Mouse (Mus musculus): ENCODE measurements around the gene Gck.

Gck gene

DNA sequence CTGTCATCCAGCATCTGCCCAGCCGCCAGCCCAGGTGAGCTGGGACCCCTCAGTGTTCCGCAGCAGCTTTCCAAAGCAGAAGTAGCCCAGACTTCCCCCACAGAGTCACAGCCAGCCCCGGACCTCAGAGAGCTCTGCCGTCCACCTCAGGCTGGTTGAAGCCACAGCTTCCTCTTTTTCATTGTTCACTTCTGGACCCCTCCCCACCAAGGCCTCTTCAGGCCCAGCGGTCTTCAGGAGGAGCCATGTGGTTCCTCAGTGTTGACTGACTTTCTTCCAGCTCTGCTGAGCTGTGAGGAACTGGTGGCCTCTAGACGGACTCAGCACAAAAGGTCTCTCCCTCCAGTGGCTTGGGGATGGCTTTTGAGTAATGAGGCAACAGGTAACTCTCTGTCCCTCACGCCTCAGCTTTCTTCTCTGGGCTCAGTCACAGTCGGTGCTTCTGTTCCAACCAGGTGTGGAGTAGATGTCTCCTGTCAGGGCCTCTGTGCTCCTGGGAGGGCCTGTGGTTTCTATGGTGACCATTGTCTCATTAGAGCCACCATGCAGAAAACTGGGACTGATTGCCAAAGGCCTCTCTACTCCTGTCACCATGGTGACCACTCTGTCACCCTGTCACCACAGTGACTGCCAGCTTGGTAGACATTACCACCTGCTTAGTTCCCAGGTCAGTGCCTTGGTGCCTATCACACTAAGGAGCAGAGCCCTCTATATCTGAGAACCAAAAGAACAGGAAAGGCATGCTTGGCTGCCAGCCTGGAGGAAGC, at the start of gene Gck:
Gene Gck (minus strand): TSS at position 496 of the 767 bp plus-strand sequence.
- DNase-seq (ENCODE audit: low spot score in 2 of 2): no peak

DNA sequence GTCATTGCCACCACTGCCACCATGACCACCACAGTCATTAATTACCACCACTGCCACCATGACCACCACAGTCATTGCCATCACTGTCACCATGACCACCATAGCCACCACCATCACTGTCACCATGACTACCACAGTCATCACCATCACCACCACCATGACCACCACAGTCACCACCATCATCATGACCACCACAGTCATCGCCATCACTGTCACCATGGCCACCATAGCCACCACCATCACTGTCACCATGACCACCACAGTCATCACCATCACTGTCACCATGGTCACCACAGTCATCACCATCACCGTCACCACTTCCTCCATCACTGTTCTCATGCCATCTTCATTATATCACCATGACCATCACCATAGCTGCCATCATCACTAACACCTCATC, 48.6 kb upstream of the Gck start:
- DNase-seq (ENCODE audit: low spot score in 2 of 2): no peak

GRCm38 (mm10) chr11:5995989-5996388, 46.1 kb upstream of the Gck start:
- peak; percentile 65 to 86 for DNase-seq (ENCODE audit: low spot score in 2 of 2)

- DNase-seq (ENCODE audit: low spot score in 2 of 2): no peak
Measured at GRCm38 (mm10) chr11:5994880-5995279, 45.0 kb upstream of the Gck start.

DNA sequence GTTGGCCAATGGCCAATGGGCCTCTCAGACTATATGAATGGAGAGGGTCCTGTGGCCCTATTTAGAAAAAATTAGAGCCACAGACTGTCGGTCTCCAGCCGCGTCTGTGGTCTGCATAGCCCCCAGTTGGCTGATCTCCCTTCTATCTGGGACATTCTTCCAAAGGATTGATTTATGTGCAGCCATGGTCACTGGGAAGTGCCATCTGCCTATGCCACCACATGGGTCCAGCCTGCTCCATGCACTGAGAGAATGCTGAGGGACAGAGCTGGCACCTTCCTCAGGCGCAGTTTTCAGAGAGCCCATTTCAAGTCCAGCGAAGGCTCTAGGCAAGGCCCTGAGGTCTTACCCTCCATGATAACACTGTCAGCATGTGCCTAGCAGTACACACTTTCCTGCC, 44.3 kb upstream of the Gck start:
- DNase-seq (ENCODE audit: low spot score in 2 of 2): no peak

GRCm38 (mm10) chr11:5990910-5991309, 41.0 kb upstream of the Gck start:
- peak in 1 of 2 experiments; percentile 74 for DNase-seq (ENCODE audit: low spot score in 2 of 2)

DNA sequence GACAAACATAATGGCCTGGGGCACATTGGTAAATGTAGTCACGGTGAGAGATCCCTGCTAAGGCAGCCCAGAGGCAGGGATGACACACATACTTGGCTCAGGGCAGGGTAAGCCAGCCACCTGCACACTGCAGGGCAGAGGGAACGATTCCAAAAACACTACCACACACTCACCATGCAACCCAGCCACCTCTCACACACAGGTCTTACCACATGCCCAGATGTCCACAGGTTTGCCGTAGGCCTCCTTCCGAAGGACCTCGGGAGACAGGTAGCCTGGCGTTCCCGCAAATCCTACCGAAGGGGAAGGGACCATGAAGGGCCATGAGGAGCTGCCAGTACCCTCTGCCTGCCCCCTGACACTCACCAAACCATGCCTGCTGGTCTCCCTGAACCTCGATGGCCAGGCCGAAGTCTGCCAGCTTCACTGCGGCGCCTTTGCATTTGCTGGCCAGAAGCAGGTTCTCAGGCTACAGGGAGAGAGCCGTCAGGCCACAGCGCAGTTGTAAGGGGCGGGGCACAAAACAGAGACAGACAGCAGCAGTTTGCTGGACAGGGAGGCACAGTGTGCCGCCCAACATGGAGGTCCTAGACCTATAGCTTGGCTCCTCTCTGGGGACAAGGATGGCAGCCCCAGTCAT, 40.2 kb upstream of the Gck start:
- no peak for DNase-seq (ENCODE audit: low spot score in 2 of 2)

DNA sequence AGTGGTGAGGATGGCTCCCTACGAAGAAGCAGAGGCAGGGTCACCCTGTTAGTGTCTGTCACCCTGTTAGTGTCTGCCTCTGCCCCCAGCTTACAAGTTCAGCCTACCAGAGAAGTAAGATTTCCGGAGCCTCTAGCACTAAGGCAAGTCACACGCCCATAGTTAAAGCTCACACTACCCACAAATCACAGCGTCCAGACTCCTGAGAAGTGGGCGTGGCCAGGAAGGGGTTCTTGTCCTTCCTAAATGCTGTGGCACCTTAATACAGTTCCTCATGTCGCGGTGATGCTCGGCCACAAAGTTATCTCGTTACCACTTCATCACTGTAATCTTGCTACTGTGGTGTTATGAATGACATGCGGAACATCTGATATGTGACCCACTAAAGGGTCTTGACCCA, 38.2 kb upstream of the Gck start:
- DNase-seq (ENCODE audit: low spot score in 2 of 2): no peak

- no peak for DNase-seq (ENCODE audit: low spot score in 2 of 2)
Measured at GRCm38 (mm10) chr11:5983629-5984028, 33.7 kb upstream of the Gck start.

DNA sequence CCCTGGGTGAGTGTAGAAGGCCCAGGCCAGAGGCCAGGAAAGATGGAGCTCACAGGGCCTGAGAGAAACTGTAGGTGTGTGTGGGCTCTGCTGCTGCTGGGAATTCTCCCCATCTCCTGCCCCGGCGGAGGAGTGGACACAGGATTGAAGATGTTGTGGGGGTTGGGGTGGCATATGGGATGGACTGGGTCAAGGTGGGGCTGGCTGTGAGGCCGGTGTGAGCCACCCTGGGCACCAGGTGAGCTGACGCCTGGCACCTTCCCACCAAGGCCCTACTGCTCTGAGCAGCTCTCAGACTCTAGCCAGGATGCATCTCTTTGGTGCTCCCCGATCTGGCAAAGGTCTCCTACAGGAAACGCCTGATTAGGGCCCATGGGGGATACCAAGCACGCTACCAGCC, 31.4 kb upstream of the Gck start:
- DNase-seq (ENCODE audit: low spot score in 2 of 2): no peak

GRCm38 (mm10) chr11:5980561-5980960, 30.7 kb upstream of the Gck start:
- no peak for DNase-seq (ENCODE audit: low spot score in 2 of 2)

DNA sequence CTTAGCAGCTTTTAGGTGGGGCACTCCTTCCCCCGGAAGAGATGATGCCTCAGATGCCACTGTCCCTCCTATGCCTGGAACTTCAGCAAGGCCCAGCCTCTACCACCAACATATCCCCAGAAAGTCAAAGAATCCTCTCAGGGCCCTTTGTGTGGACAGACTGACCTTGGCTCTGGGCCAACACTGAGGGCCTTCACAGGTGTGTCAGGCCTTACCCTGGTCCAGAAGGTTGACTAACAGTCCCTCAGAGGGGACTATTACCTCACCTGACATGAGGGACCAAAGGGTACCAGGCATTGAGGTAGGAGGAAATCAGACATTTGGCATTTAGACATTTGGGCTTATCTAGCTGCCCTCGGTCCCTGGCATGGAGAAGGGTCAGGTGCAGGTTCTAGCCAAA, 30.2 kb upstream of the Gck start:
- DNase-seq (ENCODE audit: low spot score in 2 of 2): no peak

- no peak for DNase-seq (ENCODE audit: low spot score in 2 of 2)
Measured at GRCm38 (mm10) chr11:5979088-5979487, 29.2 kb upstream of the Gck start.

DNA sequence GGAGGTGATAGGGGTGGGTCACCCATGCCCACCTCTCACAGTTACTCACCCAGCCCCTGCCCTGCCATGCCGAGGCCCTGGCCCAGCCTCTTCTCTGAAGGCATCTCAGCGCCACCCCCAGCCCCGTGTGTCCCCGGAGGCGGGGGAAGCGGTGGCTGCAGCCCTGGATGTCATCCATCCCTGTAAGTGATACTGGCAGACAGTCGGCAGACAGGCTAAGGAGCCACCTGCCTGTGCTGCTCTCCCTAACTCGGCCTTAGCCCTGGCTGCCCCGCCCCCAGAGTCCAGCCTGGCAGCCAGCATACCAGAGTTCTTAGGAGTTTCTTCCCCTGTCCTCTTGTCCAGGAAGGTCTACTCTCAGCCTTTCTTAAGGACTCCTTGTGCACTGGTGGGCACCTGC, 26.2 kb upstream of the Gck start:
- no peak for DNase-seq (ENCODE audit: low spot score in 2 of 2)

DNA sequence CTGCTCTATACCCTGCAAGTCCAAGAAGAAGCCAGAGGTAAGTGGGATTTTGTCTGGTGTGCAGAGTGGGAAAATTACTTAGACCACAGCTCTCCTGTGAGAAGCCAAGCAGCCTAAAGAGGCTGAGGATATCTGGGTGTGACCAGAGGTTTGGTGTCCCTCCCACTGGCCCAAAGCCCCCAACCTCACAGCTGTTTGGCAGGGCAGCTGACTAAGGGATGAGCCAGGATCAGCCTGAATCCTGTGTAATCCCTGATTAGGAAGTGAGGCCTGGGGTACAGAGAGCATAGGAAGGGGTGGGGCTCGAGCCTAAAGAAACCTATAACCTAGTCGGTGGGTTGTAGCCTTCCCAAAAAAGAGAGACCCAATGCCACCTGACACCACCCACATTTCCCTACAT, 25.2 kb upstream of the Gck start:
- no peak for DNase-seq (ENCODE audit: low spot score in 2 of 2)

DNA sequence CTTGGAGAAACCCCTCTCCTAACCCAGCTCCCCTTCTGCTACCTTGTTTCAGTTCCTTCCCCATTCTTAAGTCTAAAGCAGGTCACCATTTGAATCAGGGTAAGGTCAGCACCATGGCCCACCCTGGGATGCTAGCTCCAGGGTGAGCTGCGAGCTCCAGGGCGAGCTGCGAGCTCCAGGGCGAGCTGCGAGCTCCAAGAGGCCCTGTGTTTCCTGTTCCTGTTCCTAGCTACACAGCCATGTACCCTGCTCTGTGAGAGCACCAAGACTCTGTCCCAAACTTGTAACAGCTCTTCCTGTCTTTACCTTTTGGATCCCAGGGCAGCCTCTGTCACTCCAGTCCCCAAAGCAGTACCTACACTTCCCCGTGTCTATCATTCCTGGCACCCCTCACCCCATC, 24.2 kb upstream of the Gck start:
- no peak for DNase-seq (ENCODE audit: low spot score in 2 of 2)

GRCm38 (mm10) chr11:5973151-5973550, 23.3 kb upstream of the Gck start:
- DNase-seq (ENCODE audit: low spot score in 2 of 2): no peak

DNA sequence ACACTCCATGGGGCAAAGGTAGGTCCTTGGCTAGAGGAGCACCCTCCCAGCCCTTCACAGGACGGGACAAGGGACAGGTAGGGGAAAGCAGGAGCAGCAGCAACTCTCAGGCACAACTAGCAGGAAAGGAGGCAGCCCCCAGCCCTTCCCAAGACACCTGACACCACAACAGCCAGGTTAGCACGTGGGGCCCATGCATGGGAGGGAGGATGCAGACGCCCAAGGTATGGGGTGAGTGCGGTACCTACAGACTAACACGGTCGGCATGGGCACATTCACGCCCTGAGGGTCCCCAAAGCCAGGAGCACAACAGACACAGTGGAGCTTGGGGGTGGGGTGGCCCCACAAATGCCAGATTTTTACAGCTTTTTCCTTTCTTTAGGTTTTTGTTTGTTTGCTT, 21.3 kb upstream of the Gck start:
- no peak for DNase-seq (ENCODE audit: low spot score in 2 of 2)

DNA sequence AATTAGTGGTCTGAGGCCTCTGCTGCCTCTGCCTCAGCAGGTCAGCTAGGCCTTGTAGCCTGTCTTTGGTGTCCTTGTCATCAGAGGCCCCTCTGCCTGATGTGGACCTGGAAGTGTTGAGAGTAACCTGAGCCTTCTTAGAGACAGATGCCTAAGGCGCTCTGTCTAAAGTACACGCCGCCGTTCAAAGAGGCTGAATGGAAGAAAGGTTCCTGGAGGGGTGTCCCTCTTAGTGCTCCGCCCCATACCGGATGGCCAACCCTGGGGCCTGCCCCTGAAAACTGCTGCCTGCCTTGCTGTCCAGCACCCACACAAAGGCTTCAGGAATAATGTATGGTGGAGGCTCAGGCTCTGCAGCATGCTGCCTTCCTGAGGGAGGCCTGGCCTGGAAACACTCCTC, 18.3 kb upstream of the Gck start:
- DNase-seq (ENCODE audit: low spot score in 2 of 2): no peak

- no peak for DNase-seq (ENCODE audit: low spot score in 2 of 2)
Measured at GRCm38 (mm10) chr11:5966751-5967150, 16.9 kb upstream of the Gck start.

DNA sequence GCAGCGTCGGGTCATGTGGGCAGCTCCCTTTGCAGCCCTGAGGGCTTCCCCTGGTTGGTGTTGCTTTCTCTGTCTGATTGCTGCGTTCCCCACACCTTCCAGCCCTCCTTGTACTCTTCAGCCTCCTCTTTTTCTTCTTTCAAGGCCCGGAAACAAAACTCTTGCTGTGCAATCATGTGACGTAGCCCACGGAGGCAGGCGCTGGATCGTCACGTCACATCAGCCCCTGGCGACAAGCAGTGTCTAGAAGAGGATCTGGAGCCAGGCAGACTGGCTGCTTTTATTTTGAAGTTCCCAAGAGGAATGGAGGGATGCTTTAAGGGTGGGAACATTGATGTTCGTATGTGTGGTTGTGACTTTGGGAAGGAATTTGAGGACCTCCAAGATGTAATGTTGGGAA, 16.0 kb upstream of the Gck start:
- no peak for DNase-seq (ENCODE audit: low spot score in 2 of 2)

GRCm38 (mm10) chr11:5960051-5960450, 10.2 kb upstream of the Gck start:
- no peak for DNase-seq (ENCODE audit: low spot score in 2 of 2)

- peak; percentile 84 to 88 for DNase-seq (ENCODE audit: low spot score in 2 of 2)
Measured at GRCm38 (mm10) chr11:5955546-5956276, 5.8 kb upstream of the Gck start, which contains the start of gene Ykt6. Gene Ykt6 (plus strand): TSS chr11:5955693.
